Mouse (Mus musculus) lung, embryonic 14.5 days (tissue): ENCODE results near the gene Pak1. TPM values are rescaled to one million over a fixed set of nuclear protein-coding genes. Genes with fewer than 3 reads are reported as not detected.

Source experiments
- ATAC-seq: fragments of 200-750 bp; cut with Nextera tagmentation; 2 replicates; pipeline ENCODE4 v1.8.0; 2017; ENCODE audit warnings: mild to moderate bottlenecking, moderate TSS enrichment, moderate library complexity; ENCODE audit not compliant: insufficient read depth
- DNase-seq: peaks from one replicate; pipeline ENCODE4 v3.0.0-alpha.2; 2015
- H3K27ac ChIP-seq: fragments of 300-500 bp; sonication (generic); 2 replicates; pipeline ENCODE4 v1.5.1; 2014; ENCODE audit warnings: low read depth, mild to moderate bottlenecking, moderate library complexity
- H3K27me3 ChIP-seq: fragments of 300-500 bp; sonication (generic); 2 replicates; pipeline ENCODE4 v1.6.1; 2014; ENCODE audit warnings: low read length, control low read depth; ENCODE audit not compliant: insufficient read depth
- H3K36me3 ChIP-seq: fragments of 300-500 bp; sonication (generic); 2 replicates; pipeline ENCODE4 v1.6.1; 2014; ENCODE audit warnings: control low read depth; ENCODE audit not compliant: insufficient read depth
- H3K4me1 ChIP-seq: fragments of 300-500 bp; sonication (generic); 2 replicates; pipeline ENCODE4 v1.6.1; 2014; ENCODE audit warnings: antibody characterized with exemption, control low read depth; ENCODE audit not compliant: insufficient read depth
- H3K4me2 ChIP-seq: fragments of 300-500 bp; sonication (generic); 2 replicates; pipeline ENCODE4 v1.6.1; 2014; ENCODE audit warnings: mild to moderate bottlenecking
- H3K4me3 ChIP-seq: fragments of 300-500 bp; sonication (generic); 2 replicates; pipeline ENCODE4 v1.5.1; 2014; ENCODE audit warnings: low read depth, low read length
- H3K9ac ChIP-seq: fragments of 300-500 bp; sonication (generic); 2 replicates; pipeline ENCODE4 v1.6.1; 2014
- H3K9me3 ChIP-seq: fragments of 300-500 bp; sonication (generic); 2 replicates; pipeline ENCODE4 v1.6.1; 2016; ENCODE audit warnings: low read depth, low read length, control low read depth
- CTCF ChIP-seq: IDR thresholded peaks from 2 replicates; pipeline ENCODE4 v1.5.1; 2016; ENCODE audit warnings: antibody characterized with exemption, low read depth
- WGBS: fragments of 180-500 bp; shearing (Covaris S2); extraction: QIAGEN DNeasy Blood & Tissue Kit; methylation state at CpG from one replicate; pipeline ENCODE4 v1.1.7; 2014; 5-methylcytosine and 5-hydroxymethylcytosine counted together
- polyA plus RNA-seq: library from polyadenylated mRNA; unstranded; fragments of >200 nt; fragmentation: Nextera tagmentation; extraction: Ambion mirVana; gene quantifications from 2 replicates; pipeline ENCODE4 v1.2.1, GENCODE M21; 2014

Gene Pak1
- polyA plus RNA-seq, 1 experiment from 2014 or later, result 19.2 TPM

DNA sequence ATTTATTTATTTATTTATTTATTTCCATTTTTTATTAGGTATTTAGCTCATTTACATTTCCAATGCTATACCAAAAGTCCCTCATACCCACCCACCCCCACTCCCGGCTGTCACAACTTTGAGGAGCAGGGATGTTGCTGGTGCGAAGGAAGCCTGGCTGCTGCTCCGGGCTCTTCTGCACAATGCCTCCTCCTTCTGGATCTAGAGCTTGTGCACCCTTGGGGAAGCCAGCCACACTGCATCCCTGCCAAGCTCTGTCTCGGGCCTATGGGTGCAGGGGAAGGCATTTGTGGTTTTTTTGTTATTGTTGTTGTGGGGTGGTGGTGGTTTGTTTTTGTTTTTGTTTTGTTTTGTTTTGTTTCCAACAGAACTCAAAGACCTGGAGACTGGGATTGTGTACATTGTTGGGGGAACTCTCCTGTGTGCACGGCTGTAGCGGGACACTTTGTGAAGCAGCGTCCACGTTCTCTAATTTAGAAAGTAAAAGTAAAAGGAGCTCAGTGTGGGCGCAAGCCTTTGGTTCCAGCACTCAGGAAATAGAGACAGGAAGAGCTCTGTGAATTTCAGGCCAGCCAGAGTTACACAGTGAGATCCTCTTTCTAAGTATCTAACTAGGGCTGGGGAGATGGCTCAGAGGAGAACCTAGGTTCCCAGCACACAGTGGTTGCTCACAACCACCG lies 39.7 kb upstream of the Pak1 start:
- Histone ChIP-seq H3K27me3 (no peaks in the 10 kb centered on the region), H3K36me3 (no peaks in the 10 kb centered on the region), H3K4me1 (0 out of 2 replicates have a peak, but pooled peaks cover 2% of the 10 kb centered on the region), H3K9ac (peak overlapping the region; percentile 29; the same call in 1 of the 2 replicates), H3K4me3 (peak overlapping the region; percentile 13), H3K9me3 (no peaks in the 10 kb centered on the region), H3K4me2 (peak overlapping the region; percentile 53), H3K27ac (peak overlapping the region; percentile 63; the same call in 1 of the 2 replicates)
- DNase-seq (peak; percentile 33), ATAC-seq (peak; percentile 46)
- TF ChIP-seq CTCF, result no peak
- 59% methylated on average over 10 of the region's 10 CpGs for WGBS

DNA sequence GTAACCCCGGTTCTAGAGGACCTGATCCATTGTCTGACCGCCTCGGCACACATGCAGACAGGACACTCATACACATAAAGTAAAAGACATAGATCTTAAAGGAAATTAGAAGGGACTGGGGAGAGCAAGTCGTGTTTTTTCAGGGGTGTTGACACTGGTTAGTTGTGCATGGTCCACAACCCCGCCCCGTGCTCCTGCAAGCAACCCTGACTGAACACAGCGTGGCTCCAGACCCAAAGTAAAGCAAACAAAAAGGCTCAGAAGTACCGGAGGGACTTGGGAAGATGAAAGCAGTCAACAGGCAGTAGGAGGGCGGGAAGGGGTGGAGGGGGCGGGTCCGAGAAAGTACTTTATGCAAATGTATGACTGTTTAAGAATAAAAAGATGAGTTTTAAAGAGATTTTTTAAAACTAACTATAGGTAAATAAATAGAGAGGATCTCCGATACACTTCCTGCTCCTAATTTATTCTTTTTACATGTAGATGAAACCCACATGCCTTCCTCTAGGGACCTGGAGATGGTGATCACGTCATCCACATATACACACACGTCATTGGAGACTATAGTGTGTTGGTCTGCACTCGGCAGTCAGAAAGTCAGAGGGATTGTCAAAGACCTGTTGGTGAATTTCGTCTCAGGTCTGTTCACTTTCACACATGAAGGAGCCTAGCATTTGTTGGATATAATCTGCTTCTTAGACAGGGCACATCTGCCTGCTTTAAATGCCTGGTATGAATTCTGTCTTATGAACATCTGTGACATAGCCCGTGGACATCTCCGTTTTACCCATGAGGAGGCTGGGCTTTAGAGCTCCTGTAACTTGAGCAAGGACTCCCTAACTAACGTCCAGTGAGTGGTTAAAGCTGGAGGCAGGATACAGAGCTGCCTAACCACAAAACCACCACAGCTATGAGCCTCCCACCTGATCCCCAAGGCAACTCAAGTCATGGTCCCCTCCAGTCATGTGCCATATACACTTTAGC lies 38.8 kb upstream of the Pak1 start:
- 0 out of 2 replicates have a peak, but pooled peaks cover 2% of the 10 kb centered on the region for H3K4me1 ChIP-seq
- ATAC-seq (peak; percentile 42), DNase-seq (peak; percentile 28)
- H3K27me3 ChIP-seq, result no peaks in the 10 kb centered on the region
- H3K9me3 ChIP-seq, result no peaks in the 10 kb centered on the region
- H3K36me3 ChIP-seq, result no peaks in the 10 kb centered on the region
- peak overlapping the region; percentile 63; the same call in 1 of the 2 replicates for H3K27ac ChIP-seq
- H3K4me3 ChIP-seq, result peak overlapping the region; percentile 13
- 29% methylated on average over 19 of the region's 19 CpGs for WGBS
- H3K9ac ChIP-seq, result peak overlapping the region; percentile 29; the same call in 1 of the 2 replicates
- peak overlapping the region; percentile 53 for H3K4me2 ChIP-seq
- TF ChIP-seq CTCF, result no peak

DNA sequence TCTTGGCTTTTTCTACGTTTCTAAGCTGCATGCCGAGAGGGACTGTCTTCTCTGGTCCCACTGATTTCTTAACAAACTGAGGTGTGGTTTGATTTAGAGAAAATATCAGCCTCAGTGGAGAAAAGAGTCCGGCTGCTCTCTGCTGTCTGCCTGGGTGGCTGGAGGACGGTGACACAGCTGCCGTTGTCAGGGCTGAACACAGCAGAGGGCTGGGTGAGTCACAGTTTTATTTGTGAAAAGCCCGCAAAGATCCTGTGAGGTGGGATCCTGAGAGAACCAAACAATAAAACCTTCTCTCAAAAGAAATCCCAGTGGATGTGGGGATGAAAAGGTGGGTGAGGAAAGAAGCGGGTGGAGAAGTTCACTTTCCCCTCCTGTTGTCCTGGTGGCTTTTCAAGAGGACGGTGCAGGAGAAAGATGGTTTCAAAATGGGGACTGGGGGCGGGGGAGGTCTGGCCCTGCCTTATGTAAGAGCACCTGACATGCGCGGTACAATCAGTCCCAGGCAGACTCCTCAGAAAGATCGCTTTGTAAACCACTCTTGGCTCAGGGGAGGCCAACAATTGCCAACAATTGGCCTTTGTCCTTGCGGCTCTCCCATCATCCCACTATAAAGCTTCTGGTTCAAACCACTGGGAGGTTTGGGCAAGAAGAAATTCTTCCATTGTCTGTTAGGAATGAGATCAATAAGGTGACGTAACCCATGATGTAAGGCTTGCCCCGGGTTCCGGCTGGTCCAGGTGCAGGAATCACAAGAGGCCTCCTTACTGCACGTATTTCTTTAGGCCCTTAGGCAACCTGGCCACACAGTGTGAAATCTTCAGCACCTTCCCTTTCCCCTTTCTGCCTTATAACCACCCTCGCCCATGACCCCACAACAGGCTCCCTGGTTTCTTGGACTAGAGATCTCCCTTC lies 31.1 kb upstream of the Pak1 start:
- Histone ChIP-seq H3K36me3 (no peaks in the 10 kb centered on the region), H3K4me3 (no peak overlapping the region), H3K9me3 (no peaks in the 10 kb centered on the region), H3K4me1 (no peaks in the 10 kb centered on the region), H3K27me3 (no peaks in the 10 kb centered on the region), H3K9ac (peak overlapping the region; percentile 10; the same call in 1 of the 2 replicates), H3K27ac (no peak overlapping the region), H3K4me2 (peak overlapping the region; percentile 31; the same call in 1 of the 2 replicates)
- 55% methylated on average over 18 of the region's 18 CpGs for WGBS
- no peak for TF ChIP-seq CTCF
- no peak for DNase-seq
- peak; percentile 28; the same call in 1 of the 2 replicates for ATAC-seq

DNA sequence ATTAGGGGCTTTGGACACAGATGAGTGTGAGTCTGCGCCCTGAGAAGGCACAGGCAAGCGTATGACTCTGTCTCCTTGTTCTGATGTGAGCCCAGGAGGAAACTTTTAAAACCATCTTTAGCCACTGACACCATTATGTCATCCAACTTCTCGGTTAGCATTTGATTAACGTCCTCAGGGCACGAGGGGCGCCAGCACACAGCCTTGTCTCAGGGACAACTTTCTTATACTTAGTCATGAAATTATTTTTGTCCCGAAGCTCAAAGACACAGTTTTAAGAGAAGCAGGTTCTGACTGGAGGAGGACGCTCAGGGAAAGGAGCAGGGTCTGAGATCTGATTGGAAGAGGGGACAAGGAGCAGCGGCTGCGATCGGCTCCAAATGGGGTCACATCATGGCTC lies 23.8 kb upstream of the Pak1 start:
- Histone ChIP-seq H3K9ac (no peak overlapping the region), H3K4me2 (no peak overlapping the region), H3K27ac (no peak overlapping the region), H3K27me3 (no peaks in the 10 kb centered on the region), H3K4me1 (no peaks in the 10 kb centered on the region), H3K9me3 (no peaks in the 10 kb centered on the region), H3K36me3 (no peaks in the 10 kb centered on the region), H3K4me3 (no peak overlapping the region)
- no peak for TF ChIP-seq CTCF
- DNase-seq, result no peak
- no peak for ATAC-seq
- WGBS, result 72% methylated on average over 11 of the region's 11 CpGs

DNA sequence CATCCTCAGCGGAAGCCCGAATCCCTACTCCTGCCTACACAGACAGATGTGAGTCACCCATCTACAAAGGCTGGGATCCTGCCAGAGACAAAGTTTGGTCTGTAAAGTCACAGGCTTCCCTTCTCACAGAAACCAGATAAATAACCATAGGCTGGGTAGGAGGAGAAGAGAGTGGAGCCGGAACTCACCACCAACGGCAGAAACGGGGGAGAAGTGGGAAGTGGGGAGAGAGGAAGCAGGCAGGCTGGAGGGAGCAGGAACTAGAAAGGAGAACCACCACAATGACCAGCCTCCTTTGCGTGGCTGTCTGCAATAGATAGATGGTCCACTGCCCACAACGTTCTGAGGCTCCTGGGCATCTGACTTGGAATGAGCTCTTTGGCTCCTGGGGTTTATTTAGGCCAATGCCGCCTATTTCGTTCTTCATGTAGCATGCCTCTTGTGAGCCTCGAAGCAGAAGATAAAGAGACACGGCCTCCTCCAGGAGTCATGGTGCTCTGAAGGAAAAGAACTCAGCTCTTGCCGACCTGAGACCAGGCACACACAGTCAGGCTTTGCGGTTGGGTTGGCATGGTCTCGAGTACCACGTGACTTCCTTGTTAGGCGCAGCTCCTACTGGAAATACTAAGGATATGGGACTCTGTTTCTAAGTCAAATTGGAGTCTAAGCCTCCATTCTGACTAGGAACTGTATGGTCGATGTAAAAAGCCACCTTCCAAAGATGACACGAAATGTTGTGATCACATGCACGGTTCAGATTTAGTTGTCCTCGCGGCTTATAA lies 23.0 kb upstream of the Pak1 start:
- no peak overlapping the region for H3K4me2 ChIP-seq
- WGBS, result 85% methylated on average over 21 of the region's 21 CpGs
- DNase-seq (no peak), ATAC-seq (no peak)
- no peaks in the 10 kb centered on the region for H3K4me1 ChIP-seq
- no peaks in the 10 kb centered on the region for H3K27me3 ChIP-seq
- H3K4me3 ChIP-seq, result no peak overlapping the region
- no peak for TF ChIP-seq CTCF
- no peaks in the 10 kb centered on the region for H3K36me3 ChIP-seq
- H3K9ac ChIP-seq, result no peak overlapping the region
- no peak overlapping the region for H3K27ac ChIP-seq
- no peaks in the 10 kb centered on the region for H3K9me3 ChIP-seq

DNA sequence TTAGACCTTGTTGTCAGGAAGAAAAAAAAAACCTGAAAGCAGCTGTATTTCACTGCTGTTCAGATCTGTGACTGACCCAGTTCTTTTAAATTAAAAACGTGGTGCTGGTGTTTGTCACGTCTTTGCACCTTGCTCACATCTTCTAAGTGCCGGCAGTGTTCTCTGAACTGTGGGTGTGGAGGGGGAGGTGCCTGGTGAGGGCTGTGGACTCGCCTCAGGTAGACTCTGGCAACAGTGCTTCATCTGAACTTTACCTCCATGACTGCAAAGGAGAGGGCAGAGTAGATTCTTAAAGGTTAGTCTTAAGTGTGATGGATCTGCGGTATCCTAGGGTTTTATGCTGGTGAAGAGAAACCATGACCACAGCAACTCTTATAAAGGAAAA lies 22.4 kb upstream of the Pak1 start:
- H3K4me2 ChIP-seq, result no peak overlapping the region
- ATAC-seq (no peak), DNase-seq (no peak)
- no peak overlapping the region for H3K9ac ChIP-seq
- H3K4me3 ChIP-seq, result no peak overlapping the region
- no peak for TF ChIP-seq CTCF
- no peaks in the 10 kb centered on the region for H3K36me3 ChIP-seq
- H3K4me1 ChIP-seq, result no peaks in the 10 kb centered on the region
- no peaks in the 10 kb centered on the region for H3K9me3 ChIP-seq
- no peaks in the 10 kb centered on the region for H3K27me3 ChIP-seq
- H3K27ac ChIP-seq, result no peak overlapping the region
- 75% methylated on average over 5 of the region's 5 CpGs for WGBS
